Mouse (Mus musculus) E14TG2a.4 (cell line): ENCODE measurements around the gene Ccl22.

Experiments
- H3K27me3 ChIP-seq: 2 replicates; pipeline ENCODE4 v1.6.1; 2014; ENCODE audit warnings: low read length, control low read depth; ENCODE audit not compliant: insufficient read depth
- H3K36me3 ChIP-seq: 2 replicates; pipeline ENCODE4 v1.6.1; 2014; ENCODE audit warnings: low read length, control low read depth; ENCODE audit not compliant: insufficient read depth
- H3K4me1 ChIP-seq: replicated peaks from 2 replicates; pipeline ENCODE4 v1.6.1; 2014; ENCODE audit warnings: low read depth, low read length, control low read depth
- H3K4me3 ChIP-seq: replicated peaks from 2 replicates; pipeline ENCODE4 v1.5.1; 2014; ENCODE audit warnings: mild to moderate bottlenecking, low read length
- H3K9me3 ChIP-seq: 2 replicates; pipeline ENCODE4 v1.6.1; 2014; ENCODE audit warnings: low read length, control low read depth
- CTCF ChIP-seq: conservative IDR thresholded peaks from 2 replicates; pipeline ENCODE4 v1.5.1; 2014; ENCODE audit warnings: low read length
- NANOG ChIP-seq: IDR thresholded peaks from 2 replicates; pipeline ENCODE4 v1.6.1; 2014; ENCODE audit warnings: borderline replicate concordance, low read length, mixed read lengths
- POU5F1 ChIP-seq: IDR thresholded peaks from 2 replicates; pipeline ENCODE4 v1.6.1; 2014; ENCODE audit warnings: low read length, borderline replicate concordance

Gene Ccl22

DNA sequence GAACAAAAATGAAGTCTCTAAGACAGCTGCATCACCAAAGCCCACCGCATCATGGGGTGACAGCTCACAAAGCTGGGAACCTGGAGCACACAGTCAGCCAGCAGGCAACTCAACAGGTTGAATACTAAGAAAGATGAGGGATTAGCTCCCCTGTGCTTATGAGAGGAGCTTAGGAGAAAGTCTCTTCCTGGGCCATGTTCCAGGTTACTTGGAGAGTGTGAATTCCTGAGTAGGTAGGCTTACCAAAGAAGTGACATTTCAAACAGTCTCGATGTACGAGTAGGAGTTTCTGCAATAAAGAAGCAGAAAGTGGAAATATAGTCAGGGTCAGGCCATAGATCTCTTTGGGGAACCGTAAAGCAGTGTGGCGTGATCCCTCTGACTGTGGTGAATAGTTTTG, 906 bp upstream of the Ccl22 start:
- TF ChIP-seq CTCF: no peak
- TF ChIP-seq POU5F1: no peak
- no peak for TF ChIP-seq NANOG
- no peaks in the 10 kb centered on the region for H3K36me3 ChIP-seq
- H3K9me3 ChIP-seq: no peaks in the 10 kb centered on the region
- peaks cover 20% of the 10 kb centered on the region; the same call in 1 of the 2 replicates for H3K27me3 ChIP-seq
- no peak overlapping the region for H3K4me3 ChIP-seq
- no peaks in the 10 kb centered on the region for H3K4me1 ChIP-seq

DNA sequence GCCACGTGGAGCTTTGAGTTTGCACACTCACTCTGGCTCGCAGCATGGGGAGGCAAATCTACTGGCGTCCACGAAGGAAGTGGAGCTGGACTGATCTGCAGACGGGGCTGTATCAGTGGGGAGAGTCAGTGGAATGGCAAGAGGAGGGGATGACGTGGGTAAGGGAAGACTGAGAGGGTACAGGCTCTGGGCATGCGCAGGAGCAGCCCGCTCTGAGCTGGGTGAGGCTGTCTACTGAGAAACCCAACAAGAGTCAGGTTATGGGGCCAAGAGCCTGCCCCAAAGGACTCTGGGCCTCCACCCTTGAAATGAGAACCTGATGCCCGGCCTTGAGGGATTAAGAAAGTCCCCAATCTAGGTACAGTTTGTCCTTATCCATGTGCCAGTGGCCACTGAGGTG, 418 bp upstream of the Ccl22 start:
- Histone ChIP-seq H3K9me3 (no peaks in the 10 kb centered on the region), H3K4me3 (no peak overlapping the region), H3K27me3 (peaks cover 24% of the 10 kb centered on the region), H3K4me1 (no peaks in the 10 kb centered on the region), H3K36me3 (no peaks in the 10 kb centered on the region)
- TF ChIP-seq CTCF (no peak), NANOG (no peak), POU5F1 (no peak)

GRCm38 (mm10) chr8:94746832-94747231, 1.4 kb downstream of the Ccl22 start:
- no peaks in the 10 kb centered on the region for H3K9me3 ChIP-seq
- H3K4me1 ChIP-seq: no peaks in the 10 kb centered on the region
- peaks cover 34% of the 10 kb centered on the region for H3K27me3 ChIP-seq
- no peaks in the 10 kb centered on the region for H3K36me3 ChIP-seq
- no peak for TF ChIP-seq NANOG
- no peak for TF ChIP-seq CTCF
- TF ChIP-seq POU5F1: no peak
- H3K4me3 ChIP-seq: no peak overlapping the region

DNA sequence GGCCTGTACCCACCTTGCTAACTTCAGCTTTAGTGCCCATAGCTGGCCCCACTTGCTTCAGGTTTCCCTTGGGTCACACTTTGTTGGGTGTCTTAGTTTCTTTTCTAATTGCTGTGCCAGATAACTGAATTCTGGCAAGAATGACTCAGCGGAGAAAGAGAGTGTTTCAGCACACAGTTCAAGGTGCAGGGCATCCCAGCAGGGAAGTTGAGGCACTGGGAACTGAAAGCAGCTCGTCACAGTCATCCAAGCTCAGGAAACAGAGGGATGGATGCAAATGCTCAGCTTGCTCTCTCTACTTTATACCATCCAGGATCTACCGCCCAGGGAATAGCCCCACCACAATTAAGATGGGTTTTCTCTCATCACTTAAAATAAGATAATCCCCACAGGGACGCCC, 3.0 kb downstream of the Ccl22 start:
- H3K27me3 ChIP-seq: peaks cover 34% of the 10 kb centered on the region
- H3K4me1 ChIP-seq: peaks cover 8% of the 10 kb centered on the region
- TF ChIP-seq CTCF: no peak
- no peak for TF ChIP-seq NANOG
- no peak for TF ChIP-seq POU5F1
- no peak overlapping the region for H3K4me3 ChIP-seq
- no peaks in the 10 kb centered on the region for H3K9me3 ChIP-seq
- no peaks in the 10 kb centered on the region for H3K36me3 ChIP-seq

DNA sequence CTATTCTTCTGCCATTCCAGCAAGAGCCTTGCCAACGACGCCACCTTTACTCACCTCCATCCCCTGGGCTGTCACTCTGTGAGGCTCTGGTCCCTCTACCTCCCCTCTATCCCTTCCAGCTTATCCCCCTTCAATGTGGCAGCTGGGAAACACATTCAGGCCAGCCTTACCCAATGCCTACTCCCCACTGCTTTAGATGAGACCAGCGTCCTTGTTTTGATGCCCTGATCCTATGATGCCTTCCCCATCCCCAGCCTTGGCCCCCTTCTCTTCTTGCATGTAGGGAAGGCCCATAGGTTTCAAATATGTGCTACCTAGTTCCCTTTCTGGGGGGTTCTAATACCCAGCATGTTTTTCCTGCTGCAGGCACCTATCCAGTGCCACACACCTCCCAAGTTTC, 4.6 kb downstream of the Ccl22 start:
- H3K36me3 ChIP-seq: no peaks in the 10 kb centered on the region
- TF ChIP-seq CTCF: no peak
- no peak for TF ChIP-seq POU5F1
- no peak for TF ChIP-seq NANOG
- no peak overlapping the region for H3K4me3 ChIP-seq
- H3K4me1 ChIP-seq: peaks cover 8% of the 10 kb centered on the region
- peaks cover 42% of the 10 kb centered on the region for H3K27me3 ChIP-seq
- H3K9me3 ChIP-seq: no peaks in the 10 kb centered on the region

DNA sequence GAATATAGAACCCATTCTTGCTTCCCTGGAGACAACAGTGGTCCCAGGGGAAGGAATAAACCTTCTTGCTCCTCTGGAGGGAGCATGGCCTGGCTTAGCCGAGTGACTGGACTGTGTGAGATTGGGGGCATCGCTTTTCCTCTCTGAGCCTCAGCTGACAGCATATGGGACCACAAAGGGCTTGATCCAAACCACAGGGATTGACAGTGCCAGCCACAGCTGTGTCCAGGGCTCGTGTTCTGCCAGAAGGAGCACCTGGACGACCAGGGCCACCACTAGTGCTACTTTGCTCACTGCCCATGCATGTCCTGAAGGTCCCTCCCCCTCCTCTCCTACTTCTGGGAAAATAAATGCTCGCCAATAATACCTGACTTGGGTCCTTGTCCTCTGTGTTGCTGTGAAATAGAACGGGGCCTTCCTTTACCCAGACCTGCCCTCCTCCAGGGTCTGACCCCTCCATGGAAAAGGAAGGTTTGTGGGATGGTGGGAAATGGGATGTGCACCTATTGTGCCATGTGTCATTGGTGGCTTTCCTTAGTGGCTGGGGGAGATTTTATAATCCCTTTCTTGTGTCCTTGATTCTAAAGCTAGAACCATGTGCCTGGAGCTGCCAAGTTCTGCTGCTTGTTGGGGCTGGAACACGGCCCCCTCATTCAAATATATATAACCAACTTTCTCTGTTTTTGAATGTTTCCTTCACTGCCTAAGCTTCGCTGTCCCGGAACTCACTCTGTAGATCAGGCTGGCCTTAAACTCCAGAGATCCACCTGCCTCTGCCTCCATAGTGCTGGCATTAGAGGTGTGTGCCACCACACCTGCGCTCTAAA, 5.8 kb downstream of the Ccl22 start:
- no peak overlapping the region for H3K4me3 ChIP-seq
- H3K27me3 ChIP-seq: peaks cover 30% of the 10 kb centered on the region
- H3K4me1 ChIP-seq: peaks cover 8% of the 10 kb centered on the region
- TF ChIP-seq POU5F1: no peak
- no peak for TF ChIP-seq NANOG
- TF ChIP-seq CTCF: no peak
- H3K36me3 ChIP-seq: no peaks in the 10 kb centered on the region
- H3K9me3 ChIP-seq: no peaks in the 10 kb centered on the region

- no peaks in the 10 kb centered on the region for H3K36me3 ChIP-seq
- H3K27me3 ChIP-seq: peaks cover 25% of the 10 kb centered on the region
- TF ChIP-seq CTCF (no peak), POU5F1 (no peak), NANOG (no peak)
- no peak overlapping the region for H3K4me3 ChIP-seq
- no peaks in the 10 kb centered on the region for H3K9me3 ChIP-seq
- H3K4me1 ChIP-seq: peaks cover 8% of the 10 kb centered on the region
Measured at GRCm38 (mm10) chr8:94754006-94754405, 8.6 kb downstream of the Ccl22 start.

DNA sequence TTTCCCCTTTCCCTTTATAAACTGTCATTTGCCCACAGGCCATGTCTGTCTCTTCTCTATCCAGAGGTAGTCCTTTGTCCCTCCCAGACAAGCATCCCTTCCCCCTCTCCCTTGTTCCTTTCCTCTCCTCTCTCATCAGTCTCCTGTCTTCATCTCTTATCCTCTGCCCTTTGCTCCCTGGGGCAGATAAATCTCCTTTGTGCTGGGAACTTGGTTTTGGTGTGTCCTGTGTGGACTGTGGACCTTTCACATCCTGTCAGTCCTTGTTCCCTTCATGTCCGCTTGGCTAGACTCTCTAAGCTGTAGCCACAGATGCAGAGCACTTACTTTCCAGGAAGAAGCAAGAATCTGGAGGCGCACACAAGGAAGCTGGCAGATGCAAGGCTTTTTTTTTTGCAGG, 9.1 kb downstream of the Ccl22 start:
- H3K4me1 ChIP-seq: peaks cover 8% of the 10 kb centered on the region
- no peaks in the 10 kb centered on the region for H3K9me3 ChIP-seq
- no peak for TF ChIP-seq NANOG
- no peak for TF ChIP-seq CTCF
- no peak for TF ChIP-seq POU5F1
- no peak overlapping the region for H3K4me3 ChIP-seq
- peaks cover 23% of the 10 kb centered on the region for H3K27me3 ChIP-seq
- H3K36me3 ChIP-seq: no peaks in the 10 kb centered on the region

DNA sequence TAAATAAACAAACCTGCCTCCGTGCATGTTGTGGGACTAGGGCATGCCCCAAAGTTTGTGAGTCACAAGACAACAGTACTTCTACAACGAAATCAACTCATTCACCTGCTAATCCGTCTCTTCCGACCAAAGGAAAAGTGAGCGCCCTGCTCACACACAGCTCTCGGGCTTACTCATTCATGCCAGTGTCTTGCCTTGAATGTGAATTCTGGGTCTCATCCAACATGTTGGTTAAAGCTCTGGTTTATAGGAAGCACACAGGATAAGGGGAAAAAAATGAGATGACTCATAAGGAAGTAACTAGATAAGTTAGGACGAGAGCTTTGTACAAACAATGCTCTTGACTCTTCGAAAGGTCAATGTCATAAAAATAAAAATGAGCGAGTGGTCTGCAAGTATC, 21.6 kb downstream of the Ccl22 start:
- H3K27me3 ChIP-seq: peaks cover 43% of the 10 kb centered on the region
- no peak for TF ChIP-seq CTCF
- TF ChIP-seq NANOG: no peak
- TF ChIP-seq POU5F1: no peak
- no peaks in the 10 kb centered on the region for H3K36me3 ChIP-seq

More for the DNA sequence above, 21.6 kb downstream of the Ccl22 start:
- Histone ChIP-seq H3K4me3 (no peak overlapping the region), H3K9me3 (no peaks in the 10 kb centered on the region), H3K4me1 (peaks cover 6% of the 10 kb centered on the region)
